Mouse (Mus musculus) forebrain, embryonic 16.5 days (tissue): ENCODE data around the gene Dgki. TPM values are rescaled to one million over a fixed set of nuclear protein-coding genes. Genes with fewer than 3 reads are reported as not detected.

ENCODE experiments used
- ATAC-seq: fragments of 200-750 bp; cut with Nextera tagmentation; 2 replicates; pipeline ENCODE4 v1.8.0; 2017; ENCODE audit warnings: mild to moderate bottlenecking, moderate library complexity
- H3K27ac ChIP-seq: fragments of 300-500 bp; sonication (generic); 2 replicates; pipeline ENCODE4 v1.5.1; 2014; ENCODE audit warnings: low read length, control low read depth
- H3K27me3 ChIP-seq: fragments of 300-500 bp; sonication (generic); replicated peaks from 2 replicates; pipeline ENCODE4 v1.6.1; 2014; ENCODE audit warnings: low read length; ENCODE audit not compliant: control insufficient read depth, insufficient read depth
- H3K36me3 ChIP-seq: fragments of 300-500 bp; sonication (generic); 2 replicates; pipeline ENCODE4 v1.6.1; 2014; ENCODE audit not compliant: control insufficient read depth, insufficient read depth
- H3K4me1 ChIP-seq: fragments of 300-500 bp; sonication (generic); replicated peaks from 2 replicates; pipeline ENCODE4 v1.6.1; 2014; ENCODE audit warnings: low read length; ENCODE audit not compliant: control insufficient read depth, insufficient read depth
- H3K4me2 ChIP-seq: fragments of 300-500 bp; sonication (generic); 2 replicates; pipeline ENCODE4 v1.6.1; 2014; ENCODE audit warnings: mild to moderate bottlenecking, low read length, control low read depth
- H3K4me3 ChIP-seq: fragments of 300-500 bp; sonication (generic); replicated peaks from 2 replicates; pipeline ENCODE4 v1.5.1; 2014; ENCODE audit warnings: mild to moderate bottlenecking, low read length, control low read depth
- H3K9ac ChIP-seq: fragments of 300-500 bp; sonication (generic); replicated peaks from 2 replicates; pipeline ENCODE4 v1.6.1; 2014; ENCODE audit warnings: low read depth, low read length, control low read depth
- H3K9me3 ChIP-seq: fragments of 300-500 bp; sonication (generic); 2 replicates; pipeline ENCODE4 v1.6.1; 2016; ENCODE audit warnings: low read length; ENCODE audit not compliant: control insufficient read depth
- WGBS: fragments of 180-500 bp; shearing (Covaris S2); extraction: QIAGEN DNeasy Blood & Tissue Kit; methylation state at CpG from one replicate; pipeline ENCODE4 v1.1.7; 2014; 5-methylcytosine and 5-hydroxymethylcytosine counted together
- polyA plus RNA-seq: library from polyadenylated mRNA; unstranded; fragments of >200 nt; fragmentation: Nextera tagmentation; extraction: Ambion mirVana; gene quantifications from 2 replicates; pipeline ENCODE4 v1.2.1, GENCODE M21; 2015

The Dgki gene
- polyA plus RNA-seq, 1 experiment from 2014 or later, result 9.6 TPM

DNA sequence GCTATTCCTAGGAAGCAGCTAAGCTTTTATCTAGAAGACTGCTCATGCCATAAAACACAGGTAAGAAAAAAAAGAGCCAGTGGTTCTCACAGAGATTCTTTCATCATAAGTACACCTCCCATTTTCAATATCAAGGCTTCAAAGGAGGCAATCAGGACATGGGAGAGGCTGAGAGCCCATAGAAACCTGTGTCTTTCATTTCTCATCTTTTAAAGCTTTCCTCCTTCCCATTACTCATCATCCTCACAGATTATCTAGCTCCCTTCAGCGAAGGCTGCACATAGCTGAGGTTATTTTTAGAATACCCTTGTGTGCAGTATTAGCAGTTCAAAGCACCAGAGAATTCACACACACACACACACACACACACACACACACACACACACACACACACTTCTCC, 17.3 kb downstream of the Dgki start:
- H3K9me3 ChIP-seq, result no peaks in the 10 kb centered on the region
- no peak for ATAC-seq
- no peaks in the 10 kb centered on the region for H3K36me3 ChIP-seq
- no peak overlapping the region for H3K9ac ChIP-seq
- H3K27me3 ChIP-seq, result no peaks in the 10 kb centered on the region
- WGBS, result 57% methylated on average over 1 of the region's 1 CpGs
- H3K27ac ChIP-seq, result no peak overlapping the region; the same call in 1 of the 2 replicates
- no peak overlapping the region for H3K4me3 ChIP-seq
- H3K4me1 ChIP-seq, result no peaks in the 10 kb centered on the region
- H3K4me2 ChIP-seq, result no peak overlapping the region

DNA sequence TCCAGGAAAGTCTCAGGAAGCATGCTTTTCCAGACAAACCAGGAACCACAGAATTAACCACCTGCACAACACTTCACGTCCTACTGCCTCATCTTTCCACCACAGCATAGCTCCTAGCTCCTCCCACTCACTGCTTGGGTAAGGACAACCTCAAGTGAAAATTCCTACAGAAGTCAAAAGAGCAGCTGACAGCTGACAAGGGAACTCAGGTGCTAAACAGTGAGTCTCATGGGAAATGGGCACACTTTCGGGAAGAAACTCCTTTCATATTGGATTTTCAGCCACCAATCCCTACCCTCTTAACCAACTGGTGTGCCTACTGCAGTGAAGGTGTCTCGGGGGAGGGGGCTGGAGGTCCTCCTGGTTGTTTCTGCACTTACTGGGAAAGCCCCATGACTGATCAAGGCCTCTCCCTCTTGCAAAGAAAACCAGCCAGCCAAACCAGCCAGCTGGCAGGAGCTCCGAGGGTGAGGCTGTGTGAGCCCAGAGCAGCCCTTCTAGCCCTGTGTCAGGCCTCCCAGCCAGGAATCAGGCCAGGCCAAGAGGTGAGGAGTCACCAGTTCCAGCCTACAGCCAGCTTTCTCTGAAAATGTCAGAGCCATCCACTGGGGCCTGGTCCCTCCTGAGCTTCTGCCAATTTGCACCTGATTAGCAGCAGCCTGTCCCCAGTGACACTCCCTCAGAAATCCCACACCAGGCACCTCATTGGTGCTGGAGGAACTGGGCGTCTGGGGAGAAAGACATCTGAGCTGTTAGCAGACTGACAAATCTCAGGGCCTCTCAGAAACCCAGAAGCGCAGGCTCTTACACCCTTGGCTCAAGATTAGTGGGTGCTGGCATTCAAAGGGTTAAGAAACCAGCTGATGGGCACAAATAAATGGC, 22.9 kb downstream of the Dgki start:
- H3K4me3 ChIP-seq, result no peak overlapping the region
- no peaks in the 10 kb centered on the region for H3K9me3 ChIP-seq
- no peaks in the 10 kb centered on the region for H3K36me3 ChIP-seq
- H3K4me2 ChIP-seq, result no peak overlapping the region
- no peak overlapping the region for H3K9ac ChIP-seq
- no peak overlapping the region for H3K27ac ChIP-seq
- peak; percentile 28; the same call in 1 of the 2 replicates for ATAC-seq
- no peaks in the 10 kb centered on the region for H3K27me3 ChIP-seq
- H3K4me1 ChIP-seq, result peaks cover 6% of the 10 kb centered on the region
- WGBS, result 50% methylated on average over 6 of the region's 6 CpGs

DNA sequence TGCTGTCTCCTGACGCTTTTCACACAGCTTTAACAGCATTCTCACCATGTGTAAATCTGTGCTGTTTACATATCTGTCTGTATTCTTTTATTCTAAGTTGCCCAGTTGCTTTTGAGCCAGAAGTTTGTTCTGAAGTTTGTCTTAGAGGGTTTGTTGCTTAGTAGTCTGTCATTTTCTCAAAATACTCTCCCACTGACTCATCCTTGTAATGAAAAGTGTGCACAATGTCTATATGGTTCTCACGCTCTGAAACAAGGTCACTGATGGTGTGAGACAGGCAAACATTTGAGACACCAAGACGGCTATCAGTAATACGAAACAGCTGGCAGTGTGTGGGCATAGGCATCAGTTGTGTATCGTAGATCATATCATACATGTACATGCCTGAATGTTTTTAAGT, 23.8 kb downstream of the Dgki start:
- ATAC-seq, result no peak
- Histone ChIP-seq H3K9ac (no peak overlapping the region), H3K4me3 (no peak overlapping the region), H3K27me3 (no peaks in the 10 kb centered on the region), H3K9me3 (no peaks in the 10 kb centered on the region), H3K4me1 (peaks cover 6% of the 10 kb centered on the region), H3K27ac (no peak overlapping the region), H3K36me3 (no peaks in the 10 kb centered on the region), H3K4me2 (no peak overlapping the region)
- WGBS, result 86% methylated on average over 5 of the region's 5 CpGs

DNA sequence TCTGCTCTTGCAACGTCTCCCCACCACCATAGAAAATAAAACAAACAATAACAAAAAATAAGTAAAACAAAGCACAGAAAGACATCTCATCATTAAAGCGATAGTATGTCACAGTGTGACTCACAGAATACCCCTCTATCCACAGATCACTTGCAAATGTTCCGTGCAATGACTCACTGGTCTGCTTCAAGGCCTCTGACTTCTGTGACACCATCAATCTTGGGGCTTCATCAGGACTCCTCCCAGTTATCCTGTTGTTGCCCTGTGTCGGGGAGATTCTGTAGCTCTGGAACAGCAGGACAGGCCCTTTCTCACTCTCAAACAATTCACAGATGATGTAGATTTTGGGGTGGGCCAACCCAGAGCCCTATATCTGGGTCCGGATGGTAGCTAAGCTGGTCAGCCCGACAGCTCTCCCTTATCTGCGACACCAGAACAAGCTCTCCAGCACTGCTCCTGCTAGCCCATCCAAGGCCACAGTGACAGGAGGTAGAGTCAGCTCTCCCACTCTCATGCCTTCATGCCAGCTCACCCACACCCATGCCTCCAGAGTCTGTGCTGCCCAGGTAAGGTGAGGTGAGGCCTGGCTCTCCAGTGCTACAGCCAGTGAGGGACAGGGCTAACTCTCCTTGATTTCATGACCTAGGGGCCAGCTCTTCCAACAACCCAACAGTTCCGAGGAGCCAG, 28.9 kb downstream of the Dgki start:
- WGBS, result 88% methylated on average over 8 of the region's 8 CpGs

DNA sequence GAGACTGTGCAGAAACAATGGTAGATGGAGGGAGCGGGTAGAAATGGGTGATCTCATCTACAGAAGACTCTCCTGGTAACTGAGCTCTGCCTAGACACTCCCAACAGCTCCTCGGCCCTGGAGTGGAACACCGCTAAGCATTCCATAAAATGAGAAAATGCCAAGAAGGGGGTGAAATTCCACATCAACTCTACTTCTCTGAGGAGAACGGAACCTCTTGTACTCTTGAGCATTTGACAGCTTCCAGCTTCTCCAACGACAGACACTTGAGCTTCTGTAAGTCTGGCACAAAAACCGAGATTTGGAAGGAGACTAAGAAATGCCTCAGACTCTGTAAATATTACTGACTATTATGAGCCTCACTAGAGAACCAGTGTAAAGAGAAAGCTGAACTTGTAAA, 31.4 kb downstream of the Dgki start:
- no peak overlapping the region for H3K4me2 ChIP-seq
- ATAC-seq, result no peak
- 0 out of 2 replicates have a peak, but pooled peaks cover 2% of the 10 kb centered on the region for H3K9me3 ChIP-seq
- peaks cover 3% of the 10 kb centered on the region; the same call in 1 of the 2 replicates for H3K36me3 ChIP-seq
- 76% methylated on average over 6 of the region's 6 CpGs for WGBS
- no peaks in the 10 kb centered on the region for H3K4me1 ChIP-seq
- H3K9ac ChIP-seq, result no peak overlapping the region
- H3K4me3 ChIP-seq, result no peak overlapping the region
- no peaks in the 10 kb centered on the region for H3K27me3 ChIP-seq
- no peak overlapping the region for H3K27ac ChIP-seq

More for the DNA sequence above, 28.9 kb downstream of the Dgki start:
- no peak overlapping the region for H3K9ac ChIP-seq
- peaks cover 3% of the 10 kb centered on the region; the same call in 1 of the 2 replicates for H3K36me3 ChIP-seq
- no peaks in the 10 kb centered on the region for H3K4me1 ChIP-seq
- H3K9me3 ChIP-seq, result no peaks in the 10 kb centered on the region
- ATAC-seq, result no peak
- H3K4me2 ChIP-seq, result no peak overlapping the region
- H3K4me3 ChIP-seq, result no peak overlapping the region
- H3K27ac ChIP-seq, result no peak overlapping the region
- no peaks in the 10 kb centered on the region for H3K27me3 ChIP-seq

DNA sequence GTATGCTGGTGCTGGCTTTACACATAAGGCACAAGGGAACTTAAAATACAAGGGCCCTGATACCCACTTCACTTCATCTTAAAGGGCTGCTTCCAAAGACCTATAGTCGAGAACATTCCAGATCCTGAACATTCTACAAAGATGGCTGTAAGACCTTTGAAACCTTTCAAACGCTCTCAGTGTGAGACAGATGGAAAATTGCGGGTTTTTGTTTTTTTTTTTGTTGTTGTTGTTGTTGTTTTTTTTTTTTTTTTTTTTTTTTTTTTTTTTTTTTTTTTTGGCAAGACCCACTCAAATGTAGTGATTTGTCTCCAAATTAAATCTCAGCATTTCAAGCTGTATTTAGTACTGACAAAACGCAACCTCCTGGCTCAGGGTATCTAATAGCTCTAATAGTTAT, 32.0 kb downstream of the Dgki start:
- no peak for ATAC-seq
- Histone ChIP-seq H3K4me3 (no peak overlapping the region), H3K36me3 (peaks cover 3% of the 10 kb centered on the region; the same call in 1 of the 2 replicates), H3K4me2 (no peak overlapping the region), H3K27ac (no peak overlapping the region), H3K4me1 (no peaks in the 10 kb centered on the region), H3K9ac (no peak overlapping the region), H3K9me3 (0 out of 2 replicates have a peak, but pooled peaks cover 2% of the 10 kb centered on the region), H3K27me3 (no peaks in the 10 kb centered on the region)
- 86% methylated on average over 4 of the region's 4 CpGs for WGBS

DNA sequence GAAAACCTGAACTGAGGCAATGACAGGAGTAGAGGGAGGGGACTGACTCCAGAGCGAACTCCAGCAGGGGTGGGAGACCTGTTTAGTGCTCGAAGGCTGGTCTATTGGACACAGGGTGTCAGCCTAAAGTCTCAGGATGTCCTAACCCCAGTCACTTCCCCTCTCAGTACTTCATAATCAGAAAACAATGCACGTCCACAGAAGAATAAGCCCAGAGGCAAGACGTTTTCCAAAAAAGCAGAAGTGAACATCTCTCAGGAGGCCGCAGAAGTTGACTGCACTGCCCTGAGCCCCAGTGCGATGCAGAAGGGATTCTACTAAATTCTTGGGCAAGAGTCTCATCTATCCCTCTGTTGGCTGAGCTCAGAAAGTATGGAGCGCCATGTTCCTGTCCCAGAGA, 37.5 kb downstream of the Dgki start:
- no peak overlapping the region for H3K4me2 ChIP-seq
- peaks cover 2% of the 10 kb centered on the region; the same call in 1 of the 2 replicates for H3K9me3 ChIP-seq
- peaks cover 3% of the 10 kb centered on the region; the same call in 1 of the 2 replicates for H3K36me3 ChIP-seq
- H3K27ac ChIP-seq, result no peak overlapping the region
- H3K27me3 ChIP-seq, result no peaks in the 10 kb centered on the region
- no peak overlapping the region for H3K9ac ChIP-seq
- WGBS, result 91% methylated on average over 7 of the region's 7 CpGs
- H3K4me1 ChIP-seq, result no peaks in the 10 kb centered on the region
- ATAC-seq, result no peak
- H3K4me3 ChIP-seq, result no peak overlapping the region

DNA sequence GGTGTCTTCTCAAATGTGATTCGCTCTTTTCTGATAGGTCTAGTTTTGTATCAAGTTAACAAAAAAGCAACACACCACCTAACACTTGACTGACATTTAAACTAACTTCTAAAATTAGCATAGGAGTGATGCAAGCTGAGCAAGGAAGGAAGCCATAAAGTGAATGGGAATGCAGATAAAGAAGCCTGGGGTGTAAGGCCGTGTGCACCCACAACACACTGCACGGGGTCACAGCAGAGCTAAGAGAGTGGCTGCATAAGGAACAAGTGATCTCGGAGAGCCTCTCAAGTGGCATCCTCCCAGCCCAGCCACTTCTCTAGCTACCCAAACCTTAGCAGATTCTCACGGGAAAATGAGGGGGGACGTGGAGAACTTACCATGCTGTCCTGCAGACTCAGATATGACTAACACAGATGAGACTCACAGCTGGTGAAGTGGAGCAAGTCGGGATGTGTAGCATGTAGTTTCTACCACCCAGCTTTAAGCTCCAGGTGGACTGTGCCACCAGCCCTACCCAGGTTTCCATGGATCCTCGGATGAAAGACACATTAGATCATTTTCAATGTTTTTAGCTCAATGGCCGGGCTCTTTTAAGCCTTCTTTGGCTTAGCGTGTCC, 38.6 kb downstream of the Dgki start:
- no peak overlapping the region for H3K9ac ChIP-seq
- H3K4me3 ChIP-seq, result no peak overlapping the region
- WGBS, result 89% methylated on average over 10 of the region's 10 CpGs
- H3K4me2 ChIP-seq, result no peak overlapping the region
- peaks cover 2% of the 10 kb centered on the region; the same call in 1 of the 2 replicates for H3K9me3 ChIP-seq
- no peaks in the 10 kb centered on the region for H3K27me3 ChIP-seq
- H3K36me3 ChIP-seq, result peaks cover 3% of the 10 kb centered on the region; the same call in 1 of the 2 replicates
- no peak for ATAC-seq
- no peak overlapping the region for H3K27ac ChIP-seq
- H3K4me1 ChIP-seq, result no peaks in the 10 kb centered on the region

DNA sequence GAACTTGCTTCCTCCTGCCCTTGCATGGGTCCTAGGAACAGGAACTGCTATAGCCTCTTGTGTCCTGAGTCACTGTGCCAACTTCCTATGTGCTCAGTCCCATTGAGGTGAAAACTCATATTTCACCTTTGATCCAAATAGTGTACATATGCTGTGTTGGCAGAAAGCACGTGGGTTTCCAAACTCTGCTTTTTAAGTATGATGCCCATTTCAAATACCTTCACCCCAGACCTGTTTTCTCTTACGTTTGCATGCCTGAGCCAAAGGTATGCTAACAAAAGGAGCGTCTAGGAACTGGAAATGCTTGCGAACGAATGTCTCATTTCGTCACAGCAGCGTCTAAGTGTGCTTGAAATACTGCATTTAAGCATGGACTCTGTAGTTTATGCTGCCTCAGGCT, 41.3 kb downstream of the Dgki start:
- Histone ChIP-seq H3K4me2 (no peak overlapping the region), H3K27ac (no peak overlapping the region), H3K4me3 (no peak overlapping the region), H3K9me3 (no peaks in the 10 kb centered on the region; the same call in 1 of the 2 replicates), H3K4me1 (no peaks in the 10 kb centered on the region; the same call in 1 of the 2 replicates), H3K27me3 (no peaks in the 10 kb centered on the region), H3K36me3 (no peaks in the 10 kb centered on the region), H3K9ac (no peak overlapping the region)
- WGBS, result 92% methylated on average over 7 of the region's 7 CpGs
- ATAC-seq, result no peak
